Mouse (Mus musculus) spleen, postnatal 10 days (tissue): ENCODE results near the gene Slc36a2.

Experiments
- DNase-seq, 2 experiments: peaks; one replicate each; pipeline ENCODE4 v3.0.0; 2021 to 2022; ENCODE audit warnings: low spot score in 2 of 2

The Slc36a2 gene

DNA sequence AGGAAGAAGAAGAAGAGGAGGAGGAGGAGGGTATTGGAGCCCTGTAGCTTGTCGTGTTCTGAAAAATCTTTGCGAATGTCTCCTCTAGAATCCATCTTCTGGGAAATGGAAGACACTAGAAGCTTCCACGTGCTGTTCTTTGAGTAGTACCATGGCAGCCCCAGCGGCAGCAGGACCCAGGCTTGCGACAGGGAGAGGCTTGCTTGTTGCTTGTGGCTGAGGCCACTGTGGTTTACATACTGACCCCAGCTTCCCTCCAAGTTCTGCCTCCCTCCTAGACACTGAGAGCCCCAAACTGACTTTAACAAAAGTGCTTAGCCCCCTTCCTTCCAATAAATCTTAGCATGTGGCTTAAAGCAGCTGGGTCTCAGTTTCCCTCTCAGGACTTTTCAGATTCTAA is 631 bp downstream of the Slc36a2 start:
- no peak for DNase-seq

DNA sequence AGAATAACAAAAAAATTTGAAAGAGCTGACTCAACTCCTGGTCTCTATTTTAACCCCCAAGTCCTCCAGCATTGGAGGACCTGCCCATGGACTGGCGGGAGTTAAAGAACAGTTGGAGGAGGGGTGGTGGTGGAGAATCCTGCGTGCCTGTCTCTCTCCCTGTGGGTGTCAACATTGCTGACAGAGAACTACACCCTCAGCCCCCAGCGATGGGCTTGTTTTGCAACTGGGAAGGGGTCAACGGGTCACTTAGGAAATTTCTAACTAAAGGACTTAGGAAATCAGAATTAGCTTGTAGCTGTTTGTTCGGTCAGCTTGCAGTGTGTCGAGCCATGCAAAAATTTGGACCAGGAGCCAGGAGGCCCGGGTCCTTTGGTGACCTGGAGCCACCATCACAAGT is 1.8 kb downstream of the Slc36a2 start:
- no peak for DNase-seq

DNA sequence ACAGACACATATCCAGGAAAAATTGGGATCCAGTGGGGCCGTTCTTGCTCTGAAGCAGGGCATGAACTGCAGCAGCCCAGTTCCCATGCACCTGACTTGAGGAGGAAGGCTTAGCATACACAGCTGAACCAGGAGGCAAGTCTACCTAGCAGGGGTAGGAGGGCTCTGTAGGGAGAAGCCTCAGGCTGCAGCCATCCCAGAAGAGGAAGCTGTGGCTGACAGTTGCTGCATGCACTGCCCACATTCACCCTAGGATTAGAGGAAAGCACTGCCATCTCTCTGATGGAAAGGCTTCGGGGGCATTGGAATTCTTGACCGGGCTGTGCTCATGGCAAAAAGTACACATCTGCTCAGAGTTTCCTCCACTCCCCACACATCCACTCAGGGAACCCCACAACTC is 5.0 kb downstream of the Slc36a2 start:
- DNase-seq: no peak

DNA sequence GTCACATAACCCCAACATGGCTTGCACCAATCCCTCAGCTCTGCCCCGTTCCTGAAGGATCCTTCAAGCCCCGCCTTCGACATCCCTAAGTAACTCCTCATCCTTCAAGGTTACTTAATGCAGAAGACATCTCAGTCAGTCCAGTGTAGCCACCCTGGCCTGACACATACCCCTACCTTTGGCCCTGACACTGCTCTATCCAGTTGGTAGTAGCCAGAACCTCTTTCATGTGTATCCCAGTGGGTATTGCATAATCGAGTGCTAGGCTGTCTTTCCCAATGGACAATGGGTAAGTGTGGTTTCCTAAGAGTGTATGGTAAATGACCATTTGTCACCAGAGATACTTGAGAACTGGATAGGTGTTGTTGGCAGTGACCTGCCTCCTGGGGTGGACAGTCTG is 6.0 kb downstream of the Slc36a2 start:
- DNase-seq: no peak

DNA sequence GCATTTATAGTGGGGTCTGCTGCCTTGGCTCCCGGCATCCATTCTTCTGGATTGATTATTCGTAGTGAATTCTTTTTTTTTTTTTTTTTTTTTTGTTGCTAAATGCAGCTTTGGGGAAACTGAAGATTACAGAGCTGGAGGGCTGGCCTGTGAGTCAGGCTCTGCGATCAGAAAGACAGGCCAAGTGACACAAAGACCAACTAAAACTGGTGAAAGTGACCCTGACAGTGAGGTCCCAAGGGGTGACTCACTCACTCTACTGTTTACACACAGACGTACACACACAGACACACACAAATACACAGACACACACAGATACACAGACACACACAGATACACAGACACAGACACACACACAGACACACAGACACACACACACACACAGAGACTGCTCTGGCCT is 14.4 kb downstream of the Slc36a2 start:
- no peak for DNase-seq

DNA sequence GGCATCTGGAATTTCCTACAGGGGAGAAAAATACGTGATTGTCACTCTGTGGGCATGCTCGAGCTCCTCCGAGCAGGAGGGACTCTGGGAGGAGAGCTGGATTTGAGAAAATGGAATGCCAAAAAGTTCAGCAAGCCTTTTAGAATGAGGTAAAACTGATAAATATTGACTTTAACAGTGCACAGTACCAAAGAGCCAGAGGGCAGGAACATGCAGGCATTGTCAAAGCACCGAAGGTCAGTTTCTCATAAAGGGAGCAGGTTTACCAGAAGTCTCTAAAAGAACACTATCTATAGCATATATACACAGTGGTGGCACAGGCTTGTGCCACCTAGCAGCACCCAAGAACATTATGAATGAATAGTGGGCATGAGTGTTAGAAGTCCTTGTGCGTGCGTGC is 16.0 kb downstream of the Slc36a2 start:
- no peak for DNase-seq

DNA sequence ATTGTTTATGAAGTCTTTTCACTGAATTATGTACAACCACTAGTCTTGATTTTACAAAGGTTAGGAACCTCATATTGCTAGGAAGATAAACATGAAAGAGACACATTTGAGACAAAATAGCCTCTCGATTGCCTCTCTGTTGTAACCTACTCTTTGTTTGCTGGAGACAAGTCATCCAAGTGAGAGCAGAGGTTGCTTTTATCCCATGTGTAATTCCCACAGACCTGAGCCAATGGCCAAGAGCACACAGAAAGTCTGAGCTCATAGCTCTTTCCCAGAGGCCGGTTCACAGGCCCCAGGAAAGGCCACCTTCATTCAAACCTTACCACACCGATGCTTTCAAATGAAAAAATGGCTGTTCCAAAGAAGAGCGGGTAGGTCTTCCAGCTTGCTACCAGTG is 16.4 kb downstream of the Slc36a2 start:
- no peak for DNase-seq

DNA sequence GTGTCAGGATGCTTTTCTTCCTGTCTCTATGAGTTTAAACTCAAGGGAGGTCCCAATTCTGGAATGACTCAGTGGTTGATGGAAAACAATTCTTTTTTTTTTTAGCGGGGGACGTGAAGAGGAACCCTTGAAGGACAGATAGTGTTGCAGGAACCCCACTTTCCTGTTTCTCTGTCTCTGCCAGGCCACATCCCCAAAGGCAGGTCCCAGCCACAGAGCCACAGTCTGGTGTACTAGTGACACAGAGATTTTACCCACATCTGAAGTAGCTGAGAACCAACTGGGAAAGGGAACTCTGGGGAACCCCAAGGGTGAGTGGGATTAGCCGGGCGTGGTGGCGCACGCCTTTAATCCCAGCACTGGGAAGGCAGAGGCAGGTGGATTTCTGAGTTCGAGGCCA is 19.1 kb downstream of the Slc36a2 start:
- DNase-seq: no peak

DNA sequence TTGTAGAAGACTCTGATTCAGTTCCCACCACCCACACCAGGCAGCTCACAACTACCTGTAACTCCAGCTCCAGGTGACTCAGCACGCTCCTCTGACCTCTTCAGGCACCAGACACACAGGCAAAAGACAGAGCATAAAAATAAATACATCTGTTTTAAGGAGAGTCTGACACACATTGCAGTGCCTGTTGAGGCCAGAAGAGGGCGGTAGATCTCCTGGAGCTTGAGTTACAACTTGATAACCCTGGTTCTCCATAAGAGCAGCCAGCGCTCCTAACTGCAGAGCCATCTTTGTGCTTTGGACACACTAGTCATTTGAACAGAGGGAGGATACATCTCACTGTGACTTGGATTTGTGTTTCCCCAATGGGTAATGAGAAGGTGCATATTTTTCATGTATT is 20.2 kb downstream of the Slc36a2 start:
- DNase-seq: peak; percentile 24 to 67

DNA sequence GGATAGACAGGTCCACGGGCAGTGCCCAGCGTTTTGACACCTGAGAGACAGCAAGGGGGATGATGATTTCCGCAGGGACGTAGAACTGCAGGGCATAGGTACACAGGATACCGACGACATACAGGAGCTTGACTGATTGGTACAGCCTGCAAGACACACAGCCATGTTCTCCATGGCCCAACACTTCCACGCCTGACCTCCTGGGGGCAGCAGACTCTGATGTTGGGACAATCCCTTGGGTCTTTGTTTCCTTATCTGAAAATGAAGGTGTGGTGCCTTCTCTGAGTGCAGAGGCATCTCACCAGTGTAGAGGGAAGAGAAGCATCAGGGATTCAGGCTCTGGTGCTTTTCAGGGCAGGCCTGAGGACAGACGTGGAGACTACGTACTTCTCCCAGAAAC is 22.2 kb downstream of the Slc36a2 start:
- peak in 1 of 2 experiments; percentile 69 for DNase-seq

DNA sequence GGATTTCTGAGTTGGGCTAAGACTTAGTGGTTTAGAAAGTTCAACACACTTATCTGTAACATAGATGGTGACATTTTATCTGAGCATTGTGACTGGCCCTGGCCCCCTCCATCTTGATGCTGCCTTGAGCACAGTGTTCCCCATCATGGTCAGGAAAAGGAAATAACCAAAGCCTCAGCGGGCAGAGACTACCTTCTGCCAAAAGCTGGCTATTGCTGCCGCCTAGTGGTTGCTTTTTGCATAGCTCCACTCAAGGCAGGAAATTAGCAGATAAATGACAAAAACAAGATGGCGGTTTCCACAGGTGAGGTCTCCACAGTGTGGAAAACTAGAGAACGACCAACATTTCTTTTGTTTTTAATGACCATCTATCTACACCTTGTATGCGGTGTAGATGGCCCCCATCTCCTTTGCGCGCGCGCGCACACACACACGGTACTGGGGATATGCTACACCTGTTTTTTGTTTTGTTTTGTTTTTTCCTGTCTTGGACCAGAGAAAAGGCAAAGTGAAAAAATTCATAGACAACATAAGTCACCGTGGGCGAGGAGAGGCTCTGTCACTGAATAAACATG is 26.0 kb downstream of the Slc36a2 start:
- DNase-seq: peak; percentile 78 to 89

DNA sequence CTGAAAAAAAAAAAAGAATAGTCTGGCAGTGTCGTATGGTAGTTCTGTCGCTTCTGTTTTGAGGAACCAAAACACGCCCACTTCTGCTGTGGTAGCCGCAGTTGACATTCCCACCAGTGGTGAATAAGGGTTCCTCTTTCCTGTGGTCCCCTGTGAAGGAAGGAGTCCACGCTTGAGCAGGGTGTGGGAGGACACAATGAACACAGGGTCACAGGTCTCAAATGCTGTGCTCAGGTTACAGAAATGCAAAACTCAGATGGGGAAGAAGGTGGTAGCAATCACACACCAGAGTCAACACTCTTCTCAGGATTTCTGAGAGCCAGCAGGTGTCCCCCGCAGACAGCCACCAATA is 29.8 kb downstream of the Slc36a2 start:
- DNase-seq: peak in 1 of 2 experiments; percentile 58

DNA sequence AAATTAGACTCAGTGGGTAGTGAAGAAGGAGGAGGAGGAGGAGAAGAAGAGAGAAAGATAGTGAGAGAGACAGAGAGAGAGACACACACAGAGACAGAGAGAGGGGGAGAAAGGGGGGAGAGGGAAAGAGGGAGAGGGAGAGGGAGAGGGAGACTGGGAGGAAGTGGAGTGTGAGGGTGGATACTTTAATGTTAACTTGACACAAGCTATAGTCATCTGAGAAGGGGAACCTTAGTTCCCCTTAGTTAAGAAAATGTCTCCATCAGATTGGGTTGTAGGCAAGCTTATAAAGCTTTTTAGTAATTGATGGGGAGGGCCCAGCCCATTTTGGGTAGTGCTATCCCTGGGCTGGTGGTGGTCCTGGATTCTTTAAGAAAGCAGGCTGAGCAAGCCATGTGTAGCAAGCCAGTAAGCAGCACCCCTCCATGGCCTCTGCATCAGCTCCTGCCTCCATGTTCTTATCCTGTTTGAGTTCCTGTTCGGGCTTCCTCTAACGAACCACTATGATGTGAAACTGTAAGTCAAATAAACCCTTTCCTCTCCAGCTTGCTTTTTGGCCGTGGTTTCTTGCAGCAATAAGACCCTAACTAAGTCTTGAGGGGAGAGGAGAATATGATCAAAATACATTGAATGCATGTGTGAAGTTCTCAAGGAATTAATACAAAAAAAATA is 30.3 kb downstream of the Slc36a2 start:
- DNase-seq: peak in 1 of 2 experiments; percentile 26

DNA sequence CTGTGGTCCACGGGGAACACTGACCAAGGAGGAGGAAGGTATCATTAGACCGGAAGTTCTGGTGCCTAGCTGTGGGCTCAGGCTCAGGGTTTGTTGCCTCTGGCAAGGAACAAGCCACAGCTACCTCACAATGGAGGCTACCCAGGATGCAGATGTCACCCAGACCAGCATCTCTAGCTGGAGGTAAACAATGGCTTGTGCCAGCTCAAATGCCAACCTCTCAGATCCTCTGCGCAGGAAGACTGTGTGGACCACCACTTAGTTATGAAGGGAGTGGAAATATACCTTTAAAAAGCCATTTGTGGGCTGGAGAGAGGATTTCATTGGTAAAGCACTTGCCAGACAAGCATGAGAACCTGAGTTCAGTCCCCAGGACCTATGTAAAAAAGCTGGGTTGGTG is 33.3 kb downstream of the Slc36a2 start, which contains the start of gene Slc36a3:
Gene Slc36a3, minus strand, starts transcription at position 101 of the 400 bp plus-strand sequence.
- no peak for DNase-seq

DNA sequence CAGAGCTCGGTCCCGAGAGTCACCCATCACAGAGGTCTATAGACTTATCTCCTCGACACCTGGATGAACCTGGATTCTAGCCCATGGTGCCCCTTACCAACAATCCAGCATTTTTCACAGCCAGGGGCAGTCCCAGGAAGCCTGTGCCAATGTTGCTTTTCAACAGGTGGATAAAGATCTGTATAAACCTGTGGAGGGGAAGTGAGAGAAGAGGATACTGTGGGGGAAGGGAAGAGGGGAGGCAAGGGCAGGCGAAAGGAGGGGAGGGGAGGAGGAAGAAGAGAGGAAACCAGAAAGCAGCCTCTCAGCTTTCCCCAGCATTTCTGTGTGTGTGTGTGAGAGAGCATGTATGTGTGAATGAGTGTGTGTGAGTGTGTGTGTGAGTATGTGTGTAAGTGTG is 36.4 kb downstream of the Slc36a2 start:
- DNase-seq: no peak

DNA sequence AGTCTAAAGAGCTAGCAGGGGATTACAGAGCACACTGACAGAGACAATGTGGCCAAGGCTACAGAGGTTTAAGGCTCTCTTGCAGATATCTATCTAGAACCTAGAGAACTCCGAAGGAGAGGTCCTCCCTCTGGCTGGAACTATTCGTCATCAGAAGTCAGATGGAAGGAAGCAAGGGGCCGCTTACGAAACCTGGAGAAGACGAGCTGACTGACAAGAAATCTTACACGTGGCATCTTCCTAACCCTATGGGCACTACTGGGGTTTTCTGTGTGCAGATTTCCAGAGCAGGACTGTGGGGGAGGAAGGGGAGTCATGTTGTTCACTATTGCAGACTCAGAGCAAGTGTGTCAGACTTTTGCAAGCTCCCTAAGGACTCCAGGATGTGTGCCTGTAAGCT is 37.5 kb downstream of the Slc36a2 start:
- no peak for DNase-seq

DNA sequence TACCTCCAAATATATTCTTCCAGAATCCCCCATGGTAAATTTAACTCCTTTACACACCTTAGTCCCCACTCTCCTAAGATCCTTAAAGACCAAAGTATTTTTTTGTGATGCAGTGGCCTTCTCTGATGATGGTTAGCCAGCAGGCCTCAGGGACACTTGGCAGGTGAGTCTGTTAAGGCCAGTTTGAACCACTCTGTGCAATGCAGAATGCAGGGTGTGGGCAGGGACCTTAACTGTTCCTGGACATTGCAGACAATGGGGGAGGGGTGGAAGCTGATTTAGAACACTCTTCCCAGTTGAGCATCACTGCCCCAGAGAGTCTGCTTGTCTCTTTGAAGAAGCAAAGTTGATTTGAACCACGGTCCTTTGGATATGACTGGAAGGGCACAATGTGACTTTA is 38.0 kb downstream of the Slc36a2 start:
- DNase-seq: no peak

DNA sequence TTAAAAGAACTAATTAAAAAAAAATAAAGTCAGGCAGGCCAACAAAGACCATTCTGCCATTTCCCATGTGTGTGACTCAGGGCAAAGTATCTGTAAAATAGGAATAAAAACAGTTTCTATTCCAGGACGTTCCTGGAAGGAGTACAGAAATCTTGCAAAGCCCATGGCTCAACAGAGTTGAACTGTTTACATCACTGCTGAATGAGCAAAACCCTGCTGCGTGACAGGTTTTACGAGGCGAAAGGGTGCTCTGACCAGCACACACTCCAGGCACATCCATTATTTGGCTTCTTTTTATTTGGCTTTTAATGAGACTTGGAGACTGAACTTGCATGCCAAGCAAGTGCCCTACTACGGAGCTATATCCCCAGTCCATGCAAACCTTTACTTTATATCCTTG is 40.9 kb downstream of the Slc36a2 start:
- DNase-seq: no peak

DNA sequence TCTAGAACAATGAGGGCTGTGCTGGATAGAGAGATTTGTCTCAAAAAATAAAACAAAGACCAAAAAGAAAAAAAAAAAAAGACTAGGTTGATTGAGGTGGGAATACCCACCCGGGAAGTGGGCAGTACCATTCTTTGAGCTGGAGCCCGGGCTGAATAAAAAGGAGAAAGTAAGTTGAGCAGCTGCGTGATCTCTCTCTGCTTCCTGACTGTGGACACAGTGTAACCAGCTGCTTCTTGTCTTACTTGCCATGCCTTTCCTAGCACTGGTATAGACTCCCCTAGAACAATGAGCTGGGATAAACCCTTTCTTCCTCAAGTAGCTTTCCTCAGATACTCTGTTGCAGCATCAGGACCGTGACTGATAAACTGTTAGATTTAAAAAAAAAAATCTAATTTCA is 43.4 kb downstream of the Slc36a2 start:
- no peak for DNase-seq

DNA sequence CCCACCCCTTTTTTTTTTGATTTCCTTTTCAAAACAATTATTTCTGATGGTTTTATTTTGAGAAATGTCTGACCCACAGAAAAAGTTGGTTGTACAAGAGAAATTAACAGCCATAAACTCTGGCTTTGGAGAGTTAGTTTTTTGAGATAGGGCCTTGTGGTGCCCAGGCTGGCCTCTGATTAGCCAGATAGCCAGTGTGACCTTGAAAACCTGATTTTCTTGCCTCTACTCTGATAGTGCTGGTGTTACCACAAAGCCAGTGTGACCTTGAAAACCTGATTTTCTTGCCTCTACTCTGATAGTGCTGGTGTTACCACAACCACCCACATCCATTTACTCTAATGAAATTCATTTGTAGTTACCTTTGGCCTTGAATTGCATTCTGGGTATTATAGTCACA is 47.2 kb downstream of the Slc36a2 start:
- DNase-seq: no peak

DNA sequence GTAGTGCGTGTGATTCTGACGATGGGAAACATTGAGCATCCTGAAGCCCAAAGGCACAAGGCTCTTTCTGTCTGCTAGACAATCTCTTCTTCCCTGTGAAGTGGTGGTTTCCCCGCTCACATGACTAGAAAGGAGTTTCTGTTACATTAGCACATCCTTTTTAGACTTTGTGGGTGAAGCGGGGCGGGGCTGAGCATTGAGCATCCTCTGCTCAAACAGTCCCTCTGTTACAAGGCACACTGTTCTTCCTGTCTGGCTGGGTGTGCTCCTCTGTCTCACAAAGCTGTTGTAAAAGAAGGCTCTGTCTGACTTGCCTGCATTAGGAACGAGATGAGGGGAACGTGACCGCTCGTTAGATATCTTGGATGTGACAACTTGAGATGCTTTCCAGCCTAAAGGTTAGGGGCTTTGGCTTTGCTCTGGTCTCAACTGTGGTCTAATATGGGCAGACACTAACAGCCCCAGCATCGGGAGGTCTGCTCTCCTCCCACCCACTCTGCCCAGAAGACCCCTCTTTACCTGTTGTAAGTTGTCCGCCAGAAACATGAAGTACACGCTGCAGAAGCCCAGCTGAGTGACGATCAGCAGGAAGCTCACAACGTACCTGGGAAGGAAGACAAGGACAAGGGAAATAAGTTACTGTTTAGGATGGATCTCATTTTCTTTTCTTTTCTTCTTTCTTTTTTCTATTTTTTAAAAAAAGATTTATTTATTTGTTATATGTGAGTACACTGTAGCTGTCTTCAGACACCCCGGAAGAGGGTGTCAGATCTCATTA is 47.9 kb downstream of the Slc36a2 start:
- DNase-seq: peak in 1 of 2 experiments; percentile 77

DNA sequence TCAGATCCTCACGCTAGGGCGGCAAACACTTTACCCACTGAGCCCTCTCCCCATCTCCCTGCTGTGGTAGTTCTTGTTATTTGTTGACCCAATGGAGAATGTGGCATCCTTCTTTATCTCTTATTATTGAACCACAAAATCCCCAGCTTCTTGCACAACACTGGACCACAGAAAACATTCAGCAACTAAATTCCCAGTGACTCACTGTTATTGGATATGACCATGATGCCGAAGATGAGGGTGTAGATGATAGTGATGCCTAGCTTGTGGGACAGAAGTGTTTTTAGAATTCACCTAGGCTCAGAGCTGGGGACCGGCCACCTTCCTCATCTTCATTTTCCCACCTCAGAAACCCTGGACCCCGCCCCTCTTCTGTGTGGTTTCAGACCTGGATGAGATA is 50.0 kb downstream of the Slc36a2 start:
- no peak for DNase-seq

DNA sequence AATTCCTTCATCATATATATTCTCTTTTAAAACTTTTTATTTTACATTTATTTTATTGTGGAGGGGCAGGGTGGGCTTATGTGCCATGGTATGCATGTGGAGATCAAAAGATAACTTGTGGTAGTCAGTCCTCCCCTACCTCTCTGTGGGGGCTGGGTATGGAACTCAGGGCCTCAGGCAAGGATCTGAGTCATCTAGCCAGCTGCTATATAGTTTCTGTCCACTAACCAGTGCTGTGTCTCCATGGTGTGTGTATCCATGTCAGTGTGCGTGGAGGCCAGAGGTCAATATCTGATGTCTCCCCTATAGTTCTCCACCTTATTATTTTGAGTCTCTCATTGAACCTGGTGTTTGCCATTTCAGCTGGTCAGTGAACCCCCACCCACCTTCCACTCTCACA is 50.5 kb downstream of the Slc36a2 start:
- no peak for DNase-seq
